Mouse (Mus musculus): ENCODE results near the gene Trhr2. TPM values are rescaled to one million over a fixed set of nuclear protein-coding genes. Genes with fewer than 3 reads are reported as not detected.

Gene Trhr2
- 0.16 TPM in 1 of 2 replicates, not detected in the other for polyA plus RNA-seq (2014; fragmentation: Nextera tagmentation; extraction: Ambion mirVana)

GRCm38 (mm10) chr8:122360696-122361416 is at the start of gene Trhr2:
Trhr2 (minus strand) TSS chr8:122360746.
- H3K4me3 ChIP-seq (ENCODE audit: low read depth, low read length) = no peak within 1 kb of the TSS
- peaks cover 6% of the 10 kb centered on the region; the same call in 1 of the 2 replicates for H3K4me1 ChIP-seq (ENCODE audit: control insufficient read depth, insufficient read depth, low read length)
- H3K9ac ChIP-seq (ENCODE audit: low read depth, low read length) = 0 out of 2 replicates have a peak within 1 kb of the TSS, but pooled peaks have one; percentile 8
- 79% methylated on average over 7 of the region's 7 CpGs for WGBS
- no peak within 1 kb of the TSS for H3K27ac ChIP-seq (replicated peaks; ENCODE audit: low read depth, low read length)
- H3K9me3 ChIP-seq (ENCODE audit: control insufficient read depth, low read length) = no peaks in the 10 kb centered on the region
- H3K36me3 ChIP-seq (ENCODE audit: control insufficient read depth, insufficient read depth, low read length) = no peaks in the 10 kb centered on the region
- 0 out of 2 replicates have a peak, but pooled peaks cover 2% of the 10 kb centered on the region for H3K27me3 ChIP-seq (replicated peaks; ENCODE audit: control insufficient read depth, insufficient read depth, low read length)
- H3K4me2 ChIP-seq (ENCODE audit: low read depth, low read length) = no peak within 1 kb of the TSS
- ATAC-seq (ENCODE audit: low read depth) (no peak), DNase-seq (ENCODE audit: low spot score) (no peak)

DNA sequence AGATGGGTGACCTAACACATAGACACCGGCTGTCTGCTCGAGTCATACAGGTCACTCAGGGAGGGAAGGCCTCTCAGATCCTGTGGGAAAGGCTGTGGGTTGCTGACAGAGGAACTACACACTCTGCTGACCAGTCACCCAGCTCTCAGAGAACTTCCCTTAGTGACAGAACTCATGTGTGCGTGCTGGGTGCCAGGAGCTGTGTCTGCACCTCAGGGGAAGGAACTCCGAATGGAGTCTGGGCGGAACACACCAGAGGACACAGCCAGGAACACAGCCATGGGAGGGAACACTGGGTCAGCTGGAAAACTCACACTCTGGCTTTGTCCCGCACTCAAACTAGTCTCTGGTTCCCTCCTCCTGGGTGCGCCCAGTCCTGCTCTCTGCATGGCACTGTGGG is 47.1 kb upstream of the Trhr2 start:
- Histone ChIP-seq H3K27ac (replicated peaks; ENCODE audit: low read depth, low read length) (no peak overlapping the region), H3K9me3 (ENCODE audit: control insufficient read depth, low read length) (no peaks in the 10 kb centered on the region), H3K9ac (ENCODE audit: low read depth, low read length) (no peak overlapping the region), H3K4me1 (ENCODE audit: control insufficient read depth, insufficient read depth, low read length) (no peaks in the 10 kb centered on the region), H3K27me3 (replicated peaks; ENCODE audit: control insufficient read depth, insufficient read depth, low read length) (no peaks in the 10 kb centered on the region), H3K36me3 (ENCODE audit: control insufficient read depth, insufficient read depth, low read length) (peaks cover 100% of the 10 kb centered on the region), H3K4me2 (ENCODE audit: low read depth, low read length) (no peak overlapping the region), H3K4me3 (ENCODE audit: low read depth, low read length) (no peak overlapping the region)
- 94% methylated on average over 7 of the region's 7 CpGs for WGBS
- DNase-seq (ENCODE audit: low spot score) (no peak), ATAC-seq (ENCODE audit: low read depth) (no peak)

DNA sequence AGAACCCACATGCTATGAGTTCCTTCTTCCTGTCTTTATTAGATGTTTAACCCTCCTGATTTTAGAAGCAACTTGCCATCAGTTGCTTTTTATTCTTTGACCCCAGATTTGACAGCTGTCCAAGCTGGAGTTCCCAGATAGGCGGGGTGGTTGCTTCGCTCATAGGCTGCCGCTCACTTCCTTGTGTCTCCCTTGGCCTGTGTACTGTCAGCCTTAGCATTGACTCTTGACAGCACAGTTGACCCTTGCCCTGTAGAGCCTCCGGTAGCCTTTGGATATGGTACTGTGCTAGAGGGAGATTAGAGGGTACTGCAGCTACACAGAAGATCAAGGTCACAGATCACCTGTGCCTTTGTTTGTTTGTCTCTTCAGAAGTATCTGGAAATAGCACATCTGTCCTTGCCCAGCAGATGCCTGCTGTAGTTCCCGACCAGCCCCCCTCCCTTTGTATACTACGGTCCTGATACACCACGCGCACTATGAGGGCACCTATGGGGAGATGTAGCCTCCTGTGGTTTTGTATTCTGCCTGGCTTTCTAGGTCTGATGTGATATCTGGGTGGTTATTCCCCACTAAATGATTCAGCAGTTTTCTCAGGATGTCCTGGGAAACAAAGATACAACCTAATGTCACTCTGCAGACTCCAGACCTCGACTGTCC is 44.7 kb upstream of the Trhr2 start:
- no peaks in the 10 kb centered on the region for H3K27me3 ChIP-seq (replicated peaks; ENCODE audit: control insufficient read depth, insufficient read depth, low read length)
- peaks cover 100% of the 10 kb centered on the region for H3K36me3 ChIP-seq (ENCODE audit: control insufficient read depth, insufficient read depth, low read length)
- DNase-seq (ENCODE audit: low spot score) (no peak), ATAC-seq (ENCODE audit: low read depth) (no peak)
- no peak overlapping the region for H3K4me3 ChIP-seq (ENCODE audit: low read depth, low read length)
- no peaks in the 10 kb centered on the region for H3K9me3 ChIP-seq (ENCODE audit: control insufficient read depth, low read length)
- H3K4me1 ChIP-seq (ENCODE audit: control insufficient read depth, insufficient read depth, low read length) = no peaks in the 10 kb centered on the region
- H3K9ac ChIP-seq (ENCODE audit: low read depth, low read length) = no peak overlapping the region
- no peak overlapping the region for H3K4me2 ChIP-seq (ENCODE audit: low read depth, low read length)
- no peak overlapping the region for H3K27ac ChIP-seq (replicated peaks; ENCODE audit: low read depth, low read length)
- WGBS = 84% methylated on average over 9 of the region's 9 CpGs

- Histone ChIP-seq H3K4me2 (ENCODE audit: low read depth, low read length) (no peak overlapping the region), H3K36me3 (ENCODE audit: control insufficient read depth, insufficient read depth, low read length) (peaks cover 93% of the 10 kb centered on the region), H3K9ac (ENCODE audit: low read depth, low read length) (no peak overlapping the region), H3K9me3 (ENCODE audit: control insufficient read depth, low read length) (no peaks in the 10 kb centered on the region), H3K27ac (replicated peaks; ENCODE audit: low read depth, low read length) (no peak overlapping the region), H3K4me3 (ENCODE audit: low read depth, low read length) (no peak overlapping the region), H3K4me1 (ENCODE audit: control insufficient read depth, insufficient read depth, low read length) (no peaks in the 10 kb centered on the region), H3K27me3 (replicated peaks; ENCODE audit: control insufficient read depth, insufficient read depth, low read length) (no peaks in the 10 kb centered on the region)
- DNase-seq (ENCODE audit: low spot score) = no peak
- no peak for ATAC-seq (ENCODE audit: low read depth)
- 94% methylated on average over 9 of the region's 9 CpGs for WGBS
These were observed 37.6 kb upstream of the Trhr2 start for GRCm38 (mm10) chr8:122398186-122398585.

GRCm38 (mm10) chr8:122395291-122395690 is 34.7 kb upstream of the Trhr2 start:
- no peaks in the 10 kb centered on the region for H3K27me3 ChIP-seq (replicated peaks; ENCODE audit: control insufficient read depth, insufficient read depth, low read length)
- no peaks in the 10 kb centered on the region for H3K4me1 ChIP-seq (ENCODE audit: control insufficient read depth, insufficient read depth, low read length)
- H3K9ac ChIP-seq (ENCODE audit: low read depth, low read length) = no peak overlapping the region
- no peak overlapping the region for H3K4me3 ChIP-seq (ENCODE audit: low read depth, low read length)
- DNase-seq (ENCODE audit: low spot score) (no peak), ATAC-seq (ENCODE audit: low read depth) (no peak)
- 79% methylated on average over 6 of the region's 6 CpGs for WGBS
- no peak overlapping the region for H3K4me2 ChIP-seq (ENCODE audit: low read depth, low read length)
- no peak overlapping the region for H3K27ac ChIP-seq (replicated peaks; ENCODE audit: low read depth, low read length)
- peaks cover 84% of the 10 kb centered on the region for H3K36me3 ChIP-seq (ENCODE audit: control insufficient read depth, insufficient read depth, low read length)
- H3K9me3 ChIP-seq (ENCODE audit: control insufficient read depth, low read length) = no peaks in the 10 kb centered on the region

DNA sequence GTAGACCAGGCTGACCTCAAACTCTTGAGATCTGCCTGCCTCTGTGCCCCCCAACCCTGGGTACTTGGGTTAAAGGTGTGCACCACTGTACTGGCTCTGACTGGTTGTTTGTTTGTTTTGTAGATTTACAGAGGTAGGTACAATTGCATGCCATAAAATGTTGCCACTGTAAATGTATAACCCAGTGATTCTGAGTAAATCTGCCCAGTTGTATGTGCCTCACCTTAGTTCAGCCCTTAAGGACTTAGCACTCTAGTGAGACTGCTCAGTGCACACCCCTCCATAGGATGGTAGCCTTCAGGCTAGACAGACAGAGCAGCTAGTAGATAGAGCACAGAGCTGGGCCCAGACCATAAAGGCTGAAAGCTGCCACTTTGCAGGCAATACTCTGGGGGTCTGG is 33.2 kb upstream of the Trhr2 start:
- no peak overlapping the region for H3K27ac ChIP-seq (replicated peaks; ENCODE audit: low read depth, low read length)
- H3K36me3 ChIP-seq (ENCODE audit: control insufficient read depth, insufficient read depth, low read length) = peaks cover 84% of the 10 kb centered on the region
- H3K27me3 ChIP-seq (replicated peaks; ENCODE audit: control insufficient read depth, insufficient read depth, low read length) = no peaks in the 10 kb centered on the region
- DNase-seq (ENCODE audit: low spot score) = no peak
- H3K4me3 ChIP-seq (ENCODE audit: low read depth, low read length) = no peak overlapping the region
- no peak for ATAC-seq (ENCODE audit: low read depth)
- H3K4me1 ChIP-seq (ENCODE audit: control insufficient read depth, insufficient read depth, low read length) = no peaks in the 10 kb centered on the region
- no peaks in the 10 kb centered on the region for H3K9me3 ChIP-seq (ENCODE audit: control insufficient read depth, low read length)
- H3K4me2 ChIP-seq (ENCODE audit: low read depth, low read length) = no peak overlapping the region
- no peak overlapping the region for H3K9ac ChIP-seq (ENCODE audit: low read depth, low read length)

GRCm38 (mm10) chr8:122390758-122391157 is 30.2 kb upstream of the Trhr2 start:
- Histone ChIP-seq H3K4me2 (ENCODE audit: low read depth, low read length) (no peak overlapping the region), H3K27me3 (replicated peaks; ENCODE audit: control insufficient read depth, insufficient read depth, low read length) (no peaks in the 10 kb centered on the region), H3K27ac (replicated peaks; ENCODE audit: low read depth, low read length) (no peak overlapping the region), H3K4me3 (ENCODE audit: low read depth, low read length) (no peak overlapping the region), H3K9ac (ENCODE audit: low read depth, low read length) (no peak overlapping the region), H3K36me3 (ENCODE audit: control insufficient read depth, insufficient read depth, low read length) (peaks cover 89% of the 10 kb centered on the region), H3K4me1 (ENCODE audit: control insufficient read depth, insufficient read depth, low read length) (no peaks in the 10 kb centered on the region), H3K9me3 (ENCODE audit: control insufficient read depth, low read length) (no peaks in the 10 kb centered on the region)
- WGBS = 81% methylated on average over 3 of the region's 3 CpGs
- ATAC-seq (ENCODE audit: low read depth) (no peak), DNase-seq (ENCODE audit: low spot score) (no peak)

- Histone ChIP-seq H3K36me3 (ENCODE audit: control insufficient read depth, insufficient read depth, low read length) (peaks cover 89% of the 10 kb centered on the region), H3K4me3 (ENCODE audit: low read depth, low read length) (no peak overlapping the region), H3K27me3 (replicated peaks; ENCODE audit: control insufficient read depth, insufficient read depth, low read length) (no peaks in the 10 kb centered on the region), H3K27ac (replicated peaks; ENCODE audit: low read depth, low read length) (no peak overlapping the region), H3K4me1 (ENCODE audit: control insufficient read depth, insufficient read depth, low read length) (no peaks in the 10 kb centered on the region), H3K9ac (ENCODE audit: low read depth, low read length) (no peak overlapping the region), H3K9me3 (ENCODE audit: control insufficient read depth, low read length) (no peaks in the 10 kb centered on the region), H3K4me2 (ENCODE audit: low read depth, low read length) (no peak overlapping the region)
- DNase-seq (ENCODE audit: low spot score) = no peak
- no peak for ATAC-seq (ENCODE audit: low read depth)
- WGBS = 78% methylated on average over 3 of the region's 3 CpGs
These were observed 28.8 kb upstream of the Trhr2 start for GRCm38 (mm10) chr8:122389357-122389756.

- no peaks in the 10 kb centered on the region for H3K9me3 ChIP-seq (ENCODE audit: control insufficient read depth, low read length)
- peaks cover 69% of the 10 kb centered on the region for H3K36me3 ChIP-seq (ENCODE audit: control insufficient read depth, insufficient read depth, low read length)
- DNase-seq (ENCODE audit: low spot score) = no peak
These were observed 22.5 kb upstream of the Trhr2 start for GRCm38 (mm10) chr8:122383039-122383438.

More at GRCm38 (mm10) chr8:122383039-122383438, 22.5 kb upstream of the Trhr2 start:
- WGBS = 82% methylated on average over 4 of the region's 4 CpGs
- Histone ChIP-seq H3K4me1 (ENCODE audit: control insufficient read depth, insufficient read depth, low read length) (peaks cover 3% of the 10 kb centered on the region), H3K4me3 (ENCODE audit: low read depth, low read length) (no peak overlapping the region), H3K9ac (ENCODE audit: low read depth, low read length) (no peak overlapping the region), H3K4me2 (ENCODE audit: low read depth, low read length) (no peak overlapping the region), H3K27me3 (replicated peaks; ENCODE audit: control insufficient read depth, insufficient read depth, low read length) (no peaks in the 10 kb centered on the region), H3K27ac (replicated peaks; ENCODE audit: low read depth, low read length) (no peak overlapping the region)
- no peak for ATAC-seq (ENCODE audit: low read depth)
